Mouse (Mus musculus): ENCODE results near the gene Sergef. TPM values are rescaled to one million over a fixed set of nuclear protein-coding genes. Genes with fewer than 3 reads are reported as not detected.

Gene Sergef
- polyA plus RNA-seq, 1 experiment: 7.5 TPM

DNA sequence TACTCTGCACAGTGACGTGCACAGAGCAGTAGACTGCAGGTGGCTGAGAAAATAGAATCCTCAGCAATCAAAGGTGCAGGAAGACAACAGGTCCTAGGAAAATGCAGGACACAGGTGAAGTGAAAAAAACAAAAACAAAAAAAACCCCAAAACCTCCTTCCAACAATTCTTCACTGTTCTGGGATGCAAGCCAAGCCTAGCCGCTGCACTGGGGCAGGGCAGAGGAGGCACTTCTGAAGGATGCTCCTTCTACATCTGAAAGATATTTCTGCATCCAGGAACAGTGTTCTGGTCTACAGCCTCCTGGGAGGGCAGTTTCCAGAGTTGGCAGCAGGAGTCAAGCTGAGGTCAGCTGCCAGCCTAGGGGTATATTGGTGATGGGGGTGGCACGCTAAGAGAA lies 181.7 kb downstream of the Sergef start:
- Histone ChIP-seq H3K27ac (ENCODE audit: insufficient read depth, low read depth, low read length) (no peak overlapping the region), H3K4me1 (ENCODE audit: control insufficient read depth, insufficient read depth, insufficient read length, low read length) (no peaks in the 10 kb centered on the region), H3K36me3 (ENCODE audit: control insufficient read depth, insufficient read depth, low read length) (no peaks in the 10 kb centered on the region), H3K27me3 (ENCODE audit: control insufficient read depth, insufficient read depth, low read length) (no peaks in the 10 kb centered on the region), H3K4me3 (ENCODE audit: low read depth, low read length) (no peak overlapping the region)
- WGBS: 47% methylated on average over 3 of the region's 3 CpGs
- no peak for TF ChIP-seq CTCF (IDR thresholded peaks at IDR 0.05; ENCODE audit: extremely low read depth, insufficient read length, insufficient replicate concordance, low read depth, low read length)
- TF ChIP-seq POLR2A (IDR thresholded peaks at IDR 0.05; ENCODE audit: low read depth, low read length): no peak

DNA sequence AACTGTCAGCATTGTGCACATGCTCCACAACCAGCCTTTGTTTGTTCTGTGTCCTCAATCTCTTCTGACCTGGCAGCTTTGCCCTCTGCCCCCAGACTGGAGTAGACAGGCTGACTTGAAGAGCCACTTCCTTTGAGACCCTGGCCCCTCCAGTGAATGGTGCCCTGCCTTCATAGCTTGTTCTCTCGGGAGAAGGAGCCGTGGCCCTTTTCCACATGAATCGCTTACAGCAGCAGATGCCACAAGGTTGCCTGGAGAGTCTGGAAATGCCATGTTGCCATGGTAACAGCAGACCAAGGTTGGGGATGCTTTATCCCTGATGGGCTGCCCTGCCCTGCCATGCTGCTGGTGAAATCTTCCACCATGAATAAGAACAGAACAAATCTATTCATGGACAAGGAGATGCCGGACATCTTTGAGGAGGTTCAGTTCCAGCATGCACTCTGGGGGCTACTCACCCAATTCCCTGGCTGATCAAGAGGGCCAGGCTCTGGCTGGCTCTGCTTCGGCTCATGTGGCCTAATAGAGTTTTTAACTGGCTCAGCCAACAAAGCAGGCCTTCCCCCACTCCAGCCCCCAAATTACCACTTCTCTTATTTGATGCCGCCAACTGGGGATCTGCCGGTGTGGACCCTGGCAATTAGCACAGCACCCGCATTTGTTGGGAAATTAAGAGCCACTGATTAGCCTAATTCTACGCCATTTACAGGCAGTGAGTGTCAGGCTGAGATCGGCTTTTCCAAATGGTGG lies 185.5 kb downstream of the Sergef start:
- no peaks in the 10 kb centered on the region for H3K36me3 ChIP-seq (ENCODE audit: control insufficient read depth, insufficient read depth, low read length)
- H3K27me3 ChIP-seq (ENCODE audit: control insufficient read depth, insufficient read depth, low read length): no peaks in the 10 kb centered on the region
- no peak overlapping the region for H3K4me3 ChIP-seq (ENCODE audit: low read depth, low read length)
- H3K4me1 ChIP-seq (ENCODE audit: control insufficient read depth, insufficient read depth, insufficient read length, low read length): no peaks in the 10 kb centered on the region
- TF ChIP-seq POLR2A (IDR thresholded peaks at IDR 0.05; ENCODE audit: low read depth, low read length): no peak
- TF ChIP-seq CTCF (IDR thresholded peaks at IDR 0.05; ENCODE audit: extremely low read depth, insufficient read length, insufficient replicate concordance, low read depth, low read length): no peak
- H3K27ac ChIP-seq (ENCODE audit: insufficient read depth, low read depth, low read length): no peak overlapping the region
- WGBS: 82% methylated on average over 10 of the region's 10 CpGs

DNA sequence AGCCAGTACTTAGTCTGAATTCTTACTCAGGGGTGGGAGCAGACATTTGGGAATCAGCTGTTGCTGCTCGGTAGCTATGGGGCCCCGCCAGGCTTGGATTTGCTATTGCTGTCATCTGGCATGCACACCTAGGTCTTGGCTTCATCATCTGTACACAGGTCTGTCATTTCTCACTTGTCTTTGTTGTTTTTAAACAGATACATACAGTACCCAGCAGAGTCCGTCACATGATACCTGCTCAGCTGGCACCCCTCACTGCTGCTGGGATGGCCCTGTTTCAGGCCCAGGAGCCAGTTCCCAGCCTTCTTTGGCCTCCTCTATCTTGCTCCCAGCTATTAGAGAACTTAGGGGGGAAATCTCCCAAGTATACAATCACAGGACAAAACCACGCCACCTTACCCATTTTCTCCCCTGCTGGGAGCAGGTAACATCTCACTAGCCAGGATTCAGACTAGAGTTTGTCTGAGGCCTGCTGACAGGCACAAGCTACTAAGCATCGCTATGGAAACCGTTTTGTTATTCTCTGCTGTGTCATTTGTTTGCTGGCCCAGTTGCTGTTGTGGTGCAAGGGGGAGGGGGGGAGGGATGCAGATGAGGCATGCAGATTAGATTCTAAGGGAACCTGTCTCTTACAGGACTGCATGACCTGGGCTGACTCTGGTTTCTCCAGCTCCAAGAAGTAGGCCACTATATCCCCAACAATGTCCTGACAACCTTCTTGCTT lies 190.5 kb downstream of the Sergef start:
- Histone ChIP-seq H3K27me3 (ENCODE audit: control insufficient read depth, insufficient read depth, low read length) (no peaks in the 10 kb centered on the region), H3K4me3 (ENCODE audit: low read depth, low read length) (no peak overlapping the region), H3K27ac (ENCODE audit: insufficient read depth, low read depth, low read length) (no peak overlapping the region), H3K36me3 (ENCODE audit: control insufficient read depth, insufficient read depth, low read length) (no peaks in the 10 kb centered on the region), H3K4me1 (ENCODE audit: control insufficient read depth, insufficient read depth, insufficient read length, low read length) (no peaks in the 10 kb centered on the region)
- WGBS: 70% methylated on average over 6 of the region's 6 CpGs
- TF ChIP-seq POLR2A (IDR thresholded peaks at IDR 0.05; ENCODE audit: low read depth, low read length): no peak
- no peak for TF ChIP-seq CTCF (IDR thresholded peaks at IDR 0.05; ENCODE audit: extremely low read depth, insufficient read length, insufficient replicate concordance, low read depth, low read length)

DNA sequence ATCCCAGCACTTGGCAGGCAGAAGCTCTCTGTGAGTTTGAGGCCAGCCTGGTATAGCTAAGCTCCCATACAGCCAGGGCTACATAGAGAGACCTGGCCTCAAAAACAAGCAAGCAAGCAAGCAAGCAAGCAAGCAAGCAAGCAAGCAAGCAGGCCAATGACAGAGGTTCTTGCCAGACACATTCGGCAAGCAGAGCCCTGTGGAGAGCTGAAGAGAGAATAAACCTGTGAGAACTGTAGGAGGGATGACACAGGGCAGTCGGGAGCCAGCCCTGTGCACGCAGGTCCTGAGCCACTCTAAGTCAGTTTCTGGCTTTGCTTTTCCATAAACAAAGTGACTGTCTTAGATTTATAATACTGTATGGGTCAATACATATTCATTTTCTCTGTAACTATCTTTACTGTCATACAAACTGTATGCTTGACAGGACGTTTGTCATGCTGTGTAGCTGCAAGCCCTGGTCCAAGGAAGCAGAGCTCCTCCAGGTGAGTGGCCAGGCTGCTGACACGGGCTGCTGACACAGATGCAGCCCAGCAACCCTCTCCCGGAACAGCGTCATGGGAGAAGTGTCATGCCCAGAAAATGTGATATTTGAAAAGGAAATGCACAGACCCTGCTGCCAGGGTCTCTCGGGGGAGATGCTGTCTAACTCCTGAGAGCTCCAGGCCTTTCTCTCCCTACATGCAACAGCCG lies 192.0 kb downstream of the Sergef start:
- H3K27me3 ChIP-seq (ENCODE audit: control insufficient read depth, insufficient read depth, low read length): no peaks in the 10 kb centered on the region
- 75% methylated on average over 9 of the region's 9 CpGs for WGBS
- H3K27ac ChIP-seq (ENCODE audit: insufficient read depth, low read depth, low read length): no peak overlapping the region
- no peaks in the 10 kb centered on the region for H3K36me3 ChIP-seq (ENCODE audit: control insufficient read depth, insufficient read depth, low read length)
- H3K4me3 ChIP-seq (ENCODE audit: low read depth, low read length): no peak overlapping the region
- TF ChIP-seq CTCF (IDR thresholded peaks at IDR 0.05; ENCODE audit: extremely low read depth, insufficient read length, insufficient replicate concordance, low read depth, low read length): no peak
- TF ChIP-seq POLR2A (IDR thresholded peaks at IDR 0.05; ENCODE audit: low read depth, low read length): no peak
- no peaks in the 10 kb centered on the region for H3K4me1 ChIP-seq (ENCODE audit: control insufficient read depth, insufficient read depth, insufficient read length, low read length)

DNA sequence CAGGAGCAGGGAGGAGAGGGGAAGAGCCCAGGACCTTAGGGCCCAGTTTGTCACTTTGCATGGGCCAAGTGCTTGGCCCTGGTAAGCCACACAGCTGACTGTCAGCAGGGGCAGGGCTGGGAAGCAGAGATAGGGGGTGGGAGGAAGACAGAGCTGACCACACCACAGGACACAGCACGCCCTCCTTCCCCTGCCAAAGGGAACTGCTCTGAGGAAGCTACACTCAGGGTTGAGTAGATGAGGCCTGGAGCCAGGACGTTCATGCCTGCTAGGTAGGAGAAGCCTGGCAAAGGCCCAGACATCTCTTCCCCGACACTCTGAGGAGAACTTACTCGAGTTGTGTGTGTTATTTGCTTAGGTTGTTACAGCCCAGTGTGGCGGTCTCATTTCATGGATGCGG lies 193.7 kb downstream of the Sergef start:
- H3K4me1 ChIP-seq (ENCODE audit: control insufficient read depth, insufficient read depth, insufficient read length, low read length): peaks cover 7% of the 10 kb centered on the region; the same call in 1 of the 2 replicates
- H3K36me3 ChIP-seq (ENCODE audit: control insufficient read depth, insufficient read depth, low read length): no peaks in the 10 kb centered on the region
- no peak for TF ChIP-seq POLR2A (IDR thresholded peaks at IDR 0.05; ENCODE audit: low read depth, low read length)
- no peak for TF ChIP-seq CTCF (IDR thresholded peaks at IDR 0.05; ENCODE audit: extremely low read depth, insufficient read length, insufficient replicate concordance, low read depth, low read length)
- H3K4me3 ChIP-seq (ENCODE audit: low read depth, low read length): no peak overlapping the region
- H3K27me3 ChIP-seq (ENCODE audit: control insufficient read depth, insufficient read depth, low read length): no peaks in the 10 kb centered on the region
- H3K27ac ChIP-seq (ENCODE audit: insufficient read depth, low read depth, low read length): no peak overlapping the region
- WGBS: 73% methylated on average over 6 of the region's 6 CpGs

DNA sequence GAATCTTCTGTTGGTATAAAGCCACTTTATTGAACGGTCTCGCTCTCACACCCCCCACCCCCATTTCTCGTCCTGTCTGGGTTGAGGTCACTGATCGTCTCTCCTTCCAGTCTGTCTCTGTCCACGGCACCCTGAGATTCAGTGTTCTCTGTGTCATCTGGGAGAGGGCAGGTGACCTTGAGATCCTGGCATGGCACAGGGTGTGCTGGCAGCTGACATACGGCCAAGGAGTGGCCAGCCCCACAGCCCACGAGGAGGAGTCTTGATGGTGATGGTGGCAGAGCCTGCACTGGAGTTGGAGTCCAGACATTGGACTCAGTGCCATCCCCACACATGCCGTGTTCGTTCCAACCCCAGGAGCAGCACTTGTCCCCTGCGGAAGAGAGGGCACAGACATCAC lies 196.4 kb downstream of the Sergef start:
- H3K4me1 ChIP-seq (ENCODE audit: control insufficient read depth, insufficient read depth, insufficient read length, low read length): peaks cover 18% of the 10 kb centered on the region; the same call in 1 of the 2 replicates
- WGBS: 84% methylated on average over 10 of the region's 10 CpGs
- no peak overlapping the region for H3K4me3 ChIP-seq (ENCODE audit: low read depth, low read length)
- no peaks in the 10 kb centered on the region for H3K36me3 ChIP-seq (ENCODE audit: control insufficient read depth, insufficient read depth, low read length)
- H3K27me3 ChIP-seq (ENCODE audit: control insufficient read depth, insufficient read depth, low read length): no peaks in the 10 kb centered on the region
- H3K27ac ChIP-seq (ENCODE audit: insufficient read depth, low read depth, low read length): no peak overlapping the region
- TF ChIP-seq CTCF (IDR thresholded peaks at IDR 0.05; ENCODE audit: extremely low read depth, insufficient read length, insufficient replicate concordance, low read depth, low read length): no peak
- no peak for TF ChIP-seq POLR2A (IDR thresholded peaks at IDR 0.05; ENCODE audit: low read depth, low read length)

All from small intestine, adult 2 months (tissue).